Mouse (Mus musculus): ENCODE results near the gene Kif13a. TPM values are rescaled to one million over a fixed set of nuclear protein-coding genes. Genes with fewer than 3 reads are reported as not detected.

The Kif13a gene
- total RNA-seq, 2 experiments from 2014 or later = 24.6 to 28.2 TPM

- DNase-seq (ENCODE audit: low spot score in 2 of 2) = no peak
- intact Hi-C loops (cut with DNase I) = no loop called here
These were observed 37.3 kb downstream of the Kif13a start for GRCm38 (mm10) chr13:46892380-46892779.

- intact Hi-C loops (cut with DNase I) = no loop called here
These were observed 41.5 kb downstream of the Kif13a start for GRCm38 (mm10) chr13:46888150-46888683.

GRCm38 (mm10) chr13:46886497-46887261, 43.0 kb downstream of the Kif13a start:
- no peak for DNase-seq (ENCODE audit: low spot score in 2 of 2)
- intact Hi-C loops (cut with DNase I) = no loop called here

More at GRCm38 (mm10) chr13:46888150-46888683, 41.5 kb downstream of the Kif13a start:
- peak; percentile 20 to 50 for DNase-seq (ENCODE audit: low spot score in 2 of 2)

DNA sequence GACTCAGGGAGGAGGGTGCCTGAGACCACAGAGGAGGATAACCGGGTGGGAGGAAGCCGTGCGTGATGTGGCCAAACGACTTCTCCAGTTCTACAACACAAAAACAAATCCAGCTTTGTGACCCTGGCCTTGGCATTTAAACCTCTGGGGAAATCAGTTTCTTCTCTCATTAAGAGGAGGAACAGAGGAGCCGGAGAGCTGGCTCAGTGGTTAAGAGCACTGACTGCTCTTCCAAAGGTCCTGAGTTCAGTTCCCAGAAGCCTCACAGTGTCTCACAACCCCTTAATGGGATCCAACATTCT, 44.0 kb downstream of the Kif13a start:
- intact Hi-C loops (cut with DNase I) = no loop called here

GRCm38 (mm10) chr13:46884898-46885758, 44.5 kb downstream of the Kif13a start:
- intact Hi-C loops (cut with DNase I) = no loop called here
- no peak for DNase-seq (ENCODE audit: low spot score in 2 of 2)

More for the DNA sequence above, 44.0 kb downstream of the Kif13a start:
- DNase-seq (ENCODE audit: low spot score in 2 of 2) = no peak

GRCm38 (mm10) chr13:46883976-46884375, 45.7 kb downstream of the Kif13a start:
- intact Hi-C loops (cut with DNase I) = no loop called here
- no peak for DNase-seq (ENCODE audit: low spot score in 2 of 2)

GRCm38 (mm10) chr13:46883381-46883780, 46.3 kb downstream of the Kif13a start:
- no peak for DNase-seq (ENCODE audit: low spot score in 2 of 2)
- intact Hi-C loops (cut with DNase I) = no loop called here

GRCm38 (mm10) chr13:46880736-46881135, 48.9 kb downstream of the Kif13a start:
- no peak for DNase-seq (ENCODE audit: low spot score in 2 of 2)
- intact Hi-C loops (cut with DNase I) = no loop called here

GRCm38 (mm10) chr13:46880243-46880642, 49.4 kb downstream of the Kif13a start:
- intact Hi-C loops (cut with DNase I) = no loop called here
- no peak for DNase-seq (ENCODE audit: low spot score in 2 of 2)

GRCm38 (mm10) chr13:46877049-46877448, 52.6 kb downstream of the Kif13a start:
- intact Hi-C loops (cut with DNase I) = no loop called here
- DNase-seq (ENCODE audit: low spot score in 2 of 2) = no peak

DNA sequence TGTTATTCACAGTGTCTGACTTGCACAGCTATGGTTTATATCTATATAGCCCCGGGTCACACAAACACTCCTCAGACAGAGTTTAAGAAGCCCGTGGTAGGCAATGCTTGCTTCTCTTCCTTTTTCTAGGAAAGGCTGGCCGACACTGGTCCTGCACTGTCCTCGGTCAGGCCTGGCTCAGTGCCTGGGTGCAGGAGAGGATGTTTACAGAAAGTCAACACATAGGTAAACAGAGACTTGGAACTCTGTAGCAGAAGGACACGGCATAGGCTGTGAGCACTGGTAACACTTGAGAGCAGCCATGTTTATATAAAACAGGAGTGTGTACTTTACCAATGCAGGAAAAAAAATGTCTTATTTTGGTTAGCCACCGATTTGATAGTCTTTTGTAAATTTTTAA, 54.3 kb downstream of the Kif13a start:
- DNase-seq (ENCODE audit: low spot score in 2 of 2) = no peak
- intact Hi-C loops (cut with DNase I) = no loop called here

- DNase-seq (ENCODE audit: low spot score in 2 of 2) = no peak
- intact Hi-C loops (cut with DNase I) = no loop called here
These were observed 56.9 kb downstream of the Kif13a start for GRCm38 (mm10) chr13:46872732-46873131.

DNA sequence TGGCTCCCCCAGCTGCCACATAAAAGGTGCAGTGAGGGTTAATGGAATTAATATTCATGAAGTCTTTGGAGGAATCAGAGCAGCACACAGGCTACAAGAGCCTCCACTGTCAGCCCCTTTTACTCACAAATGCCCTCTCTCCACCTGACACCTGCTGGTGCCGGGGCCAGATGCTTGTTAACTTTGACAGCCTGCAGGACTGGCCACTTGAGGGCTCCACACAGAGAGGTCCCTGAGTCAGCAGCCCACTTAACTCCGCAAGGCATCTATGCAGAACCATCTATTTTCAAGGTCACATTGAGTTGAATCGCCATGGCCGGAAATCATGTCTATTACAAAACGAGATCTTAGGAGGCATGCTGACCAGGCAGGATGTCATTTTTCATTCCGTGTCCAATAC, 57.5 kb downstream of the Kif13a start:
- intact Hi-C loops (cut with DNase I) = no loop called here
- peak; percentile 25 to 33 for DNase-seq (ENCODE audit: low spot score in 2 of 2)

DNA sequence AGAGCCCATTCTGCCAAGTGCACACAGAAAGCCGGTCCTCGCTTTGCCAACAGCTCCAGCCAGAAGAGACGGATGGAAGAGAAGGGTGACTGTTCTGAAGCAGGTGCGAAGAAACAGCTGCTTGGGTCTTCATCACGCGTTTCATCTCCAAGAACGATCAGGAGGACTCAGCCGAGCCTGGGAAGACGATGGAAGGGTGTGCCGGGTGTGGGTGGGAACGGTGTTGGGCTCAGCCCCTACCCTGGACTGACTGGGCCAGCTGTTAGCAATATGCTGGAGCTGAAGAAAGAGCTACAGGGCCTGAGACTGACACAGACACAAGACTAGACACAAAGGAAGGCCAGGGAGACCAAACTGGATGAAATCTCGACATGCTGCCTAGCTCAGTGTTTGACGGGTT, 60.2 kb downstream of the Kif13a start:
- intact Hi-C loops (cut with DNase I) = no loop called here
- no peak for DNase-seq (ENCODE audit: low spot score in 2 of 2)

DNA sequence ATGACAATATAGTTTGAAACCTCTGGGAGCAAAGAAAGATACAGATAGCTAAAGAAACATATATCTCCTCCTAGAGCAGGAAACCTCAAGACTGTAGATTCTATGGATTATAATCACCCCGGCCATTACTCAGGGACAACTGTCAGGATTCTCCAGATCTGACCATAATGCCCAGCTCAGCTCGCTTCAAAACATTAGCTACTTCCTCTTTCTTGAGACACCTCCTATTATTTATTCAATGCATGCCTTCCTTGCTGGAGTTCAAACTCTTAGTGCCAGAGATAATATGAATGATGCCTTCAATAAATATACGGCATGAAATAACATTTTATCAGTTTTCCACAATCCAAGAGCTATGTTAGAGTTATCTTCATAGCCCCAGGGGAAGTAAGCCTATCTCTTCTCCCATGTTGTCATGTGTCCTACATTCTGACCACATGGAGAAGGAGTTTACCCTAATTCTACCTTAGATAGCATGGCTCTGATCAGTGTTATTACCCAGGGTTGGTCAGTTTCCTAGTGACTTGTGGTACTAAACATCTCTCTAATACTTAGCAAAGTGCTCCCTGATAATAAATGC, 66.4 kb downstream of the Kif13a start:
- intact Hi-C loops (cut with DNase I) = no loop called here
- DNase-seq (ENCODE audit: low spot score in 2 of 2) = no peak

- intact Hi-C loops (cut with DNase I) = loop anchor here (5.0 kb wide), 1 partner anchor 67 kb away; the partner anchor contains the start of gene Kif13a
- no peak for DNase-seq (ENCODE audit: low spot score in 2 of 2)
These were observed 69.8 kb downstream of the Kif13a start for GRCm38 (mm10) chr13:46859876-46860275.

GRCm38 (mm10) chr13:46859173-46859572, 70.5 kb downstream of the Kif13a start:
- intact Hi-C loops (cut with DNase I) = loop anchor here (5.0 kb wide), 1 partner anchor 68 kb away; the partner anchor contains the start of gene Kif13a
- DNase-seq (ENCODE audit: low spot score in 2 of 2) = no peak

DNA sequence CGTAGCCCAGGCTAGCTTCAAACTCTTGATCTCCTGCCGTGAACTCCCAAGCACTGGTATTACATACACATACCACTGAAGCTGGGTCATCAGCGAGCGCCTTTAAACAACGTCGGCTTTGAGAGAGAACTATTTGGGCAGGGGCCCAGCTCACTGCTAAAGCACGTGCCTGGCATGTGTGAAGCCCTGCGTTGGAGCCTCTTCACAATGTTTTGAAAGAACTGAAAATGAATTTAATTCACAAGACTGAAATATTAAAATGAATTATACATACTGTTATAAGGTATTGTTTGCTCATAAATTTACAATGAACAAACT, 70.9 kb downstream of the Kif13a start:
- intact Hi-C loops (cut with DNase I) = loop anchor here (5.0 kb wide), 1 partner anchor 69 kb away; the partner anchor contains the start of gene Kif13a
- no peak for DNase-seq (ENCODE audit: low spot score in 2 of 2)

DNA sequence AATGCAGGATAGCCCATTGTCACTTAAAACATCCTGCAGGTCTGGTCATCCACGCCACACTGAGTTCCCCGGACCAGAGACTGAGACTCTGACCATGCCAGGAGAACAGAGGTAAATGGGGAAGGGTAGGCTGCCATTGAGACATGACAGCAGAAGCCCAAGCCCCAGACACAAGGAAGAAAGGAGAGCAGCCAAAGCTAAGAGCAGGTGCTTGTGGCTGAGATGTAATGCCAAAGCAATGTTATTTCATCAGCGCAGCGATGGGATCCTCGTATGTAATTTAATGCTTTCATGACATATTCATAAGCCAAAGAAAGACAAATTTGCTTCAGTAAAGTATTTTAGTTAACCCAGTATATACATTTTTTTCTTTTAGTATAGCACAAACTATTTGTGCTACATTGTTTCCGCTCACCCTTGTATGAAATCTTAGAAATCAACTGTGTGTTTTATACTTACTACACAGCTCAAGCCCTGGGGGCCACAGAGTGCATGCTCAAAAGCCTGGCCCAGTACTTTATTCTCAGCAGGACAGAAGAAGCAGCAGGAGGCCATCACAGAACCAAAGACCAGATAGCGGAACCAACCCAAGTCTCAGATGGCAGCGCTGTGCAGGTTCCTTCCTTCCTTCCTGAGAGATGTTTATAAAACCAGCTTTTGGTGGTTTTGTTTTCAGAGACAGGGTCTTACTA, 71.4 kb downstream of the Kif13a start:
- DNase-seq (ENCODE audit: low spot score in 2 of 2) = no peak
- intact Hi-C loops (cut with DNase I) = loop anchor here (5.0 kb wide), 1 partner anchor 69 kb away; the partner anchor contains the start of gene Kif13a
